8 mouse cellular contexts compared by ENCODE assay signal in genomic region chr14:116926404-116927171, GRCm38 (mm10). TPM values are rescaled to one million over a fixed set of nuclear protein-coding genes. Genes with fewer than 3 reads are reported as not detected.
DNase-seq lines count a peak whose midpoint lies in the region; ATAC-seq and TF ChIP-seq lines count a peak whose summit lies in the region.

No protein-coding gene starts in this region.

- under 1% methylated on average over 52 of the region's 52 CpGs for WGBS in lung, embryonic 14.5 days

- H3K36me3 ChIP-seq in lung, embryonic 14.5 days (ENCODE audit: insufficient read depth) = no peaks in the 10 kb centered on the region

- no peaks in the 10 kb centered on the region for H3K9me3 ChIP-seq in lung, embryonic 14.5 days (ENCODE audit: low read depth, low read length)

- H3K4me3 ChIP-seq in lung, embryonic 14.5 days (ENCODE audit: low read depth, low read length) = peak overlapping the region; percentile 80

- peak; percentile 60 for ATAC-seq in frontal cortex, adult (ENCODE audit: low TSS enrichment)
- peak; percentile 84 for ATAC-seq in lung, embryonic 14.5 days (ENCODE audit: insufficient read depth)
- ATAC-seq in inflammation-experienced regulatory T-cells, adult 6 months = no peak

- H3K27me3 ChIP-seq in lung, embryonic 14.5 days (ENCODE audit: insufficient read depth, low read length) = no peaks in the 10 kb centered on the region

- H3K27ac ChIP-seq in lung, embryonic 14.5 days (ENCODE audit: low read depth) = peak overlapping the region; percentile 97

- H3K4me2 ChIP-seq in lung, embryonic 14.5 days = peak overlapping the region; percentile 78

- TF ChIP-seq CTCF in lung, embryonic 14.5 days (IDR thresholded peaks at IDR 0.05; ENCODE audit: low read depth) = peak; percentile 46

- peak; percentile 82 for DNase-seq in MN1 (ENCODE audit: low spot score)
- peak; percentile 31 for DNase-seq in cerebellum, adult 8-10 months
- peak; percentile 55 to 70 for DNase-seq in heart, postnatal 36 days
- DNase-seq in layer of hippocampus, adult 9-11 months = peak; percentile 44
- DNase-seq in lung, embryonic 14.5 days = peak; percentile 88
- peak; percentile 50 for DNase-seq in ovary, postnatal 10 days (ENCODE audit: low spot score)

- peaks cover 6% of the 10 kb centered on the region; the same call in 1 of the 2 replicates for H3K4me1 ChIP-seq in lung, embryonic 14.5 days (ENCODE audit: insufficient read depth)

- peak overlapping the region; percentile 87 for H3K9ac ChIP-seq in lung, embryonic 14.5 days

- intact Hi-C loops in heart, postnatal 36 days (cut with DNase I) = loop anchor here (5.0 kb wide), 2 partner anchors 206 to 1011 kb away; no protein-coding TSS in a partner anchor

RNA-seq across cellular contexts. Expression of gene Gpc6, which starts 1.5 kb away (rescaled TPM):
- 10 to 100 TPM; 11.4 to 11.5 TPM for total RNA-seq in heart, postnatal 36 days (2021)
- polyA plus RNA-seq in lung, embryonic 14.5 days (2014; fragmentation: Nextera tagmentation; extraction: Ambion mirVana) = 37.0 and 38.9 TPM in 2 replicates
- under 1 TPM in 1 of 3 experiments, not detected in 2; 0.17 TPM for polyA plus RNA-seq in inflammation-experienced regulatory T-cells, adult 6 months (2017; shearing (Covaris generic))

Comparison
In these comparisons a context has a peak if more than half of its experiments do, and no peak if none do; other contexts are left out.
1. DNase-seq: peak in every context shown above with its lines; median percentile 88 in lung, embryonic 14.5 days; 82 in MN1; 62 in heart, postnatal 36 days; 50 in ovary, postnatal 10 days; 44 in layer of hippocampus, adult 9-11 months; 31 in cerebellum, adult 8-10 months.
2. RNA of gene Gpc6, which starts 1.5 kb away (polyA plus RNA-seq): 37.0 to 38.9 TPM in lung, embryonic 14.5 days; 0.17 TPM in inflammation-experienced regulatory T-cells, adult 6 months; every median in the first group is over 10 times any median in the second.